Mouse (Mus musculus) adrenal gland, postnatal 10 days (tissue): ENCODE results near the gene Hamp. TPM values are rescaled to one million over a fixed set of nuclear protein-coding genes. Genes with fewer than 3 reads are reported as not detected.
A peak's percentile ranks its signal among the peaks of the same experiment; 100 is the strongest.

Experiments
- DNase-seq: peaks from one replicate; pipeline ENCODE4 v3.0.0; 2021; ENCODE audit warnings: mixed read lengths
- total RNA-seq, 2 experiments: library from RNA; stranded (reverse); gene quantifications; 2 replicates each; pipeline ENCODE4 v1.2.3; 2021

Gene Hamp
- total RNA-seq, 2 experiments from 2014 or later = 0.88 to 1.3 TPM

DNA sequence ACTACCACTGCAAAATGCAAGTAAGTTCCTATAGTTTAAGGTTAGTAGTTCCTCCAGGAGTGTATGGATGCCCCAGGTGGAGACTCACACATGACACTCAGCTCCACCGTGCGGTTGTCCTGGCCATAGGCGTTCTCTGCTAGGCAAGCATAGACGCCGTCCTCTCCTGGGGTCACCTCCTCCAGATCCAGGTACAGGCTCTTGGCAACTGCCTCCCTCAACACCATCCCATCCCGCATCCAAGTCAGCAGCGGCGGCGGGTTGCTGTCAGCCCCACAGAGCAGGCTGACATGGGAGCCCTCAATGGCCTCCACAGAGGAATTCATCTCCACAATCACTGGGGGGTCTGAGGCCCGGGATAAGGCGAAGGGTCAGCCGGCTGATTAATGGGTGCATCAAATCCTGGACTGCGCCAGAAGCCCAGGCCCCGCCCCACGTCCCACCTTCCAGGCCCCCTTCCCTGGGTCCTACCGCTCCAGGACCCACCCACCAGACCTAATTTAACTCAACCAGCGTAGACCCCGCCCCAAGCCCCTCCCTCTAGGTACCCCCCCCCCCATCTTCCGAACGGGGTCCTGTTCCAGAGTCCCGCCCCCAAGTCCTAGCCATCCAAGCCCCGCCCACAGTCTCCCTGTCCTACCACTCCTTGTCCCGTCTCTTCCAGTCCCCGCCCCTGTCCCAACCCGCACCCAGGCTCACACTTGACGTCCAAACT, 35.4 kb downstream of the Hamp start:
- peak; percentile 32 for DNase-seq

DNA sequence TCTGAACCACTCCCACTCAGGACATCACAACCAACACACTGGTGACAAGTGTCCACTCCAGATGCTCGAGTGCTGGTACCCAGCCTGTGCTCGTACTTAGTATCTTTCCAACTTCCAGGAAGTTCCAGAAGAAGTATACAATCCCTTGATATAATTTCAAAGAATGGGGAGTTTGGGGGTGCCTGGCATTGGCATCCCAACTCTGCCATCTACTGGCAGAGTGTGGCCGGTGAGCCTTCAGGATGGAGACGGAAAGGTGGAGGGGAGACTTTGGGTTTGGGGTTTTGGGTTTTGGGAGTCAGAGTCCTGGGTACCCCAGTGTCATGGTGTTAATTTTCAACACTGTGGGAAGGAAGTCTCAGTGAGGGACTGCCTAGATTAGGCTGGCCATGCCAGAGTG, 39.8 kb downstream of the Hamp start:
- DNase-seq = peak; percentile 46

DNA sequence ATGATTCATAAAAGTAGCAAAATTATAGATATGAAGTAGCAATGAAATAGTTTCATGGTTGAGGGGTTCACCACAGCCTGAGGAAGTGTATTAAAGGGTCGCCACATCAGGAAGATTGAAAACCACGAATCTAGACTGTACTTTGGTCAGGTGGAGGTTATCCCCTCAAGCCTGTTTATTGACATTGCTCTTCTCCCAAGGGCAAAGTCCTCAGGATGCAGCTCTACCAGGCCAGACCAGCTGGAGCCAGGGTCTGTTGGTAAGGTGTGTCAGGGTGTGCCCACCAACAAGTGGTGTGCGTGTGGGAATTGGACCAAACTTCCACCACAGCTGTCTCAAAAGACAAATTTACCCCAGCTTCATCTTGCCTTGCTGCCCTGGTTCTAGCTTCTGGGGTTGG, 48.6 kb downstream of the Hamp start:
- no peak for DNase-seq

DNA sequence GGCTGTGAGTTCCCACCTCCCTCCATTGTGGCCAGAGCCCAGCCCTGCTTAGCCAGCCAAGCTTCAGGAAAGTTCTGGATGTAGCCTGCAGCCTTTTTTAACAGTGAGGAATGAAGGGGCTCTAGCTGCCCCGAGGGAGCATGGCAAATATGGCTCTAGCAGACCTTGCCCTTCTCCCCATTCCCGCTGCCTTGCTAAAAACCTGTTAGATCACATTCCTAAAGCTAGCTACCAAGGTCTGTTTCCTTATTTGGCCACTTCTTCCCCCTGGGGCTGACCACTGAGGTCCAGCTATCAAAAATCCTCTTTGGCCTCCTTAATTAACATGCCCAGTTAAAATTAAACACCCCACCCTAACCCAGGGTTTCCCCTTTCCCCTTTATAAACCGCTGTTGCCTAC, 51.3 kb downstream of the Hamp start:
- no peak for DNase-seq

Other genes with a start within 250 kb of the Hamp start
- gene 2200002J24Rik, start 245.1 kb downstream of the Hamp start, total RNA-seq = 1 to 10 TPM in 1 of 2 experiments, not detected in 1; 2.6 TPM
- gene Atp4a, start 231.8 kb downstream of the Hamp start, total RNA-seq = 1 to 10 TPM; 2.3 to 3.1 TPM
- gene Tmem147, start 214.5 kb downstream of the Hamp start, total RNA-seq = 100 to 1,000 TPM; 246 to 247 TPM
- not detected for gene Gapdhs, start 200.4 kb downstream of the Hamp start, total RNA-seq
- gene Sbsn, start 192.6 kb downstream of the Hamp start, total RNA-seq = 10 to 100 TPM; 25.4 to 34.6 TPM
- gene Dmkn, start 180.3 kb downstream of the Hamp start, total RNA-seq = 1 to 10 TPM; 2.6 to 3.9 TPM
- 1 to 10 TPM; 1.5 to 1.6 TPM for gene Krtdap, start 156.1 kb downstream of the Hamp start, total RNA-seq
- gene Ffar2, start 120.3 kb downstream of the Hamp start, total RNA-seq = 1 to 10 TPM in 1 of 2 experiments, under 1 TPM in 1; 0.94 to 1.7 TPM
- under 1 TPM; 0.27 to 0.88 TPM for gene Ffar3, start 87.9 kb downstream of the Hamp start, total RNA-seq
- under 1 TPM; 0.09 to 0.12 TPM for gene Ffar1, start 82.5 kb downstream of the Hamp start, total RNA-seq
- 1 to 10 TPM; 3.3 to 5.1 TPM for gene Cd22, start 63.7 kb downstream of the Hamp start, total RNA-seq
- under 1 TPM; 0.45 to 0.58 TPM for gene Mag, start 29.2 kb downstream of the Hamp start, total RNA-seq
- gene Hamp2, start 19.4 kb downstream of the Hamp start, total RNA-seq = 1 to 10 TPM in 1 of 2 experiments, not detected in 1; 1.1 TPM
- gene Usf2, start 12.8 kb upstream of the Hamp start, total RNA-seq = 100 to 1,000 TPM; 105 to 108 TPM
- gene Lsr, start 29.4 kb upstream of the Hamp start, total RNA-seq = 10 to 100 TPM; 11.2 to 21.6 TPM
- under 1 TPM; 0.39 to 0.63 TPM for gene Fam187b, start 29.8 kb upstream of the Hamp start, total RNA-seq
- 10 to 100 TPM; 39.1 to 42.0 TPM for gene Fxyd5, start 98.4 kb upstream of the Hamp start, total RNA-seq
- gene Fxyd7, start 107.4 kb upstream of the Hamp start, total RNA-seq = 10 to 100 TPM in 1 of 2 experiments, 1 to 10 TPM in 1; 7.5 to 18.2 TPM
- gene Fxyd1, start 113.2 kb upstream of the Hamp start, total RNA-seq = 100 to 1,000 TPM; 353 to 358 TPM
- gene Lgi4, start 115.3 kb upstream of the Hamp start, total RNA-seq = 1 to 10 TPM; 6.1 to 7.0 TPM
- 1 to 10 TPM; 4.0 to 5.6 TPM for gene Fxyd3, start 132.7 kb upstream of the Hamp start, total RNA-seq
- 10 to 100 TPM; 25.1 to 65.2 TPM for gene Hpn, start 171.3 kb upstream of the Hamp start, total RNA-seq
- gene Scn1b, start 183.0 kb upstream of the Hamp start, total RNA-seq = 10 to 100 TPM; 15.7 to 39.2 TPM
- 10 to 100 TPM; 39.4 to 60.0 TPM for gene Gramd1a, start 211.9 kb upstream of the Hamp start, total RNA-seq